Mouse (Mus musculus) hindbrain, embryonic 14.5 days (tissue): ENCODE measurements around the gene Col6a6. TPM values are rescaled to one million over a fixed set of nuclear protein-coding genes. Genes with fewer than 3 reads are reported as not detected.

Experiments
- ATAC-seq: fragments of 200-750 bp; cut with Nextera tagmentation; 2 replicates; pipeline ENCODE4 v1.8.0; 2017; ENCODE audit warnings: moderate number of reproducible peaks, mild to moderate bottlenecking, moderate TSS enrichment, moderate library complexity; ENCODE audit not compliant: low FRiP score
- DNase-seq: peaks from one replicate; pipeline ENCODE4 v3.0.0-alpha.2; 2015; ENCODE audit warnings: low spot score
- H3K27ac ChIP-seq: fragments of 300-500 bp; sonication (generic); 2 replicates; pipeline ENCODE4 v1.5.1; 2014; ENCODE audit warnings: mild to moderate bottlenecking, moderate library complexity
- H3K27me3 ChIP-seq: fragments of 300-500 bp; sonication (generic); 2 replicates; pipeline ENCODE4 v1.6.1; 2014; ENCODE audit warnings: mild to moderate bottlenecking, low read length, mixed read lengths; ENCODE audit not compliant: control insufficient read depth, insufficient read depth
- H3K36me3 ChIP-seq: fragments of 300-500 bp; sonication (generic); replicated peaks from 2 replicates; pipeline ENCODE4 v1.6.1; 2014; ENCODE audit not compliant: control insufficient read depth, insufficient read depth
- H3K4me1 ChIP-seq: fragments of 300-500 bp; sonication (generic); replicated peaks from 2 replicates; pipeline ENCODE4 v1.6.1; 2014; ENCODE audit warnings: antibody characterized with exemption, low read length, mixed read lengths; ENCODE audit not compliant: control insufficient read depth, insufficient read depth
- H3K4me2 ChIP-seq: fragments of 300-500 bp; sonication (generic); replicated peaks from 2 replicates; pipeline ENCODE4 v1.6.1; 2014; ENCODE audit warnings: mild to moderate bottlenecking, moderate library complexity
- H3K4me3 ChIP-seq: fragments of 300-500 bp; sonication (generic); replicated peaks from 2 replicates; pipeline ENCODE4 v1.5.1; 2014; ENCODE audit warnings: mild to moderate bottlenecking, low read length
- H3K9ac ChIP-seq: fragments of 300-500 bp; sonication (generic); 2 replicates; pipeline ENCODE4 v1.6.1; 2014
- H3K9me3 ChIP-seq: fragments of 300-500 bp; sonication (generic); 2 replicates; pipeline ENCODE4 v1.6.1; 2016; ENCODE audit warnings: low read length; ENCODE audit not compliant: control insufficient read depth
- WGBS: fragments of 180-500 bp; shearing (Covaris S2); extraction: QIAGEN DNeasy Blood & Tissue Kit; methylation state at CpG from one replicate; pipeline ENCODE4 v1.1.7; 2014; 5-methylcytosine and 5-hydroxymethylcytosine counted together
- polyA plus RNA-seq: library from polyadenylated mRNA; unstranded; fragments of >200 nt; fragmentation: Nextera tagmentation; extraction: Ambion mirVana; gene quantifications from 2 replicates; pipeline ENCODE4 v1.2.1, GENCODE M21; 2014

Col6a6 gene
- polyA plus RNA-seq, 1 experiment from 2014 or later: 0.11 TPM

DNA sequence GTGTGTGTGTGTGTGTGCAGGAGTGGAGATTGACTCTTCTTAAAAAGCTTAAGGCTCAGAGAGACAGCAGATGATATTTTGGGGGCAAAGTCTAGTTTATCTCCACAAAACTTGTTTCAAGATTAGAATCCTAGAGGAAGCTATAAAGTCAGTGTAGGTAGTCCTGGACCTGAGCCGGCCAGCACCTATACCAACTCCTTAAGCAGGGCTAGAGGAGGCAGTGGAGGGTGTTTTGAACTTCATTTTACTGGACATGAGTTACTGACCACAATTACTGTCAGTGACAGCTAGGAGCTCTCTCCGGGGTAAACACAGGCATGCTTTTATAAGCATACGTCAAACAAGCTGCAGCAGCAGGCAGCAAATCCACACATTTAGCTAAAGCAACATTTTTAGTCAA is 39.8 kb downstream of the Col6a6 start:
- Histone ChIP-seq H3K4me1 (no peaks in the 10 kb centered on the region), H3K27me3 (no peaks in the 10 kb centered on the region; the same call in 1 of the 2 replicates), H3K4me3 (no peak overlapping the region), H3K27ac (no peak overlapping the region), H3K36me3 (no peaks in the 10 kb centered on the region), H3K9me3 (no peaks in the 10 kb centered on the region), H3K9ac (no peak overlapping the region), H3K4me2 (no peak overlapping the region)
- DNase-seq (no peak), ATAC-seq (no peak)
- WGBS: 76% methylated on average over 3 of the region's 3 CpGs

- no peak for ATAC-seq
- Histone ChIP-seq H3K36me3 (no peaks in the 10 kb centered on the region), H3K9ac (no peak overlapping the region), H3K4me1 (no peaks in the 10 kb centered on the region), H3K4me3 (no peak overlapping the region), H3K4me2 (no peak overlapping the region), H3K27me3 (no peaks in the 10 kb centered on the region; the same call in 1 of the 2 replicates), H3K27ac (no peak overlapping the region), H3K9me3 (no peaks in the 10 kb centered on the region)
- WGBS: 88% methylated on average over 11 of the region's 11 CpGs
- no peak for DNase-seq
Observed at GRCm38 (mm10) chr9:105787800-105788199, 40.2 kb downstream of the Col6a6 start.

DNA sequence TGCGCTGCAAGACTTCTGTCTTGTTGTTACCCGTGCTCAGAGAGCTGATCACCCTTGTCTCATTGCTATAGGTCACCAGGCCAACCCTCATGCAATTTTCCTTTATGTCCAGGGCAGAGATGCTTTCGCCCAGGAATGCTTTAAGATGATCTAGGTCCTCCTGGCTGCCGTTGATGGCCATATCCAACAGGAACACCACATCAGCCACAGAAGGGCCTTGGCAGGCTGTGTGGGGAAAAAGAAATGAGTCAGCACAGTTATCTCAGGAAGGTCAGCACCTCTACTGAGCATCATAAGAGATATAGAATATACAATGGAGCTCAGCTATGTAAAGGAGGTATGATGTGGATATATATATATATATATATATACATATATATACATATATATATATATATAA is 43.9 kb downstream of the Col6a6 start:
- Histone ChIP-seq H3K27me3 (no peaks in the 10 kb centered on the region), H3K4me2 (no peak overlapping the region), H3K4me1 (no peaks in the 10 kb centered on the region), H3K4me3 (no peak overlapping the region), H3K9ac (no peak overlapping the region), H3K9me3 (no peaks in the 10 kb centered on the region), H3K27ac (no peak overlapping the region), H3K36me3 (no peaks in the 10 kb centered on the region)
- 91% methylated on average over 4 of the region's 4 CpGs for WGBS
- no peak for ATAC-seq
- no peak for DNase-seq

GRCm38 (mm10) chr9:105780696-105781095 is 47.3 kb downstream of the Col6a6 start:
- Histone ChIP-seq H3K4me3 (no peak overlapping the region), H3K36me3 (no peaks in the 10 kb centered on the region), H3K27ac (no peak overlapping the region), H3K4me1 (no peaks in the 10 kb centered on the region), H3K27me3 (no peaks in the 10 kb centered on the region), H3K4me2 (no peak overlapping the region), H3K9me3 (no peaks in the 10 kb centered on the region), H3K9ac (no peak overlapping the region)
- no peak for ATAC-seq
- DNase-seq: no peak
- 93% methylated on average over 15 of the region's 15 CpGs for WGBS

GRCm38 (mm10) chr9:105778741-105779140 is 49.2 kb downstream of the Col6a6 start:
- H3K4me1 ChIP-seq: peaks cover 9% of the 10 kb centered on the region; the same call in 1 of the 2 replicates
- no peaks in the 10 kb centered on the region for H3K27me3 ChIP-seq
- DNase-seq: no peak
- H3K9ac ChIP-seq: no peak overlapping the region
- WGBS: 91% methylated on average over 6 of the region's 6 CpGs
- H3K4me3 ChIP-seq: no peak overlapping the region
- H3K27ac ChIP-seq: no peak overlapping the region
- no peak overlapping the region for H3K4me2 ChIP-seq
- H3K9me3 ChIP-seq: no peaks in the 10 kb centered on the region
- H3K36me3 ChIP-seq: no peaks in the 10 kb centered on the region
- ATAC-seq: no peak

- Histone ChIP-seq H3K9me3 (no peaks in the 10 kb centered on the region), H3K27ac (no peak overlapping the region), H3K27me3 (no peaks in the 10 kb centered on the region), H3K4me3 (no peak overlapping the region), H3K4me1 (peaks cover 19% of the 10 kb centered on the region; the same call in 1 of the 2 replicates), H3K4me2 (no peak overlapping the region), H3K9ac (no peak overlapping the region), H3K36me3 (no peaks in the 10 kb centered on the region)
- 78% methylated on average over 7 of the region's 7 CpGs for WGBS
- DNase-seq: no peak
- ATAC-seq: no peak
Observed at GRCm38 (mm10) chr9:105774878-105775277, 53.1 kb downstream of the Col6a6 start.

- no peak for DNase-seq
- Histone ChIP-seq H3K4me3 (no peak overlapping the region), H3K4me2 (no peak overlapping the region), H3K27ac (no peak overlapping the region), H3K36me3 (no peaks in the 10 kb centered on the region), H3K27me3 (no peaks in the 10 kb centered on the region), H3K9ac (no peak overlapping the region), H3K4me1 (peaks cover 19% of the 10 kb centered on the region; the same call in 1 of the 2 replicates), H3K9me3 (no peaks in the 10 kb centered on the region)
- ATAC-seq: no peak
- WGBS: 92% methylated on average over 19 of the region's 19 CpGs
Observed at GRCm38 (mm10) chr9:105774321-105774720, 53.6 kb downstream of the Col6a6 start.

DNA sequence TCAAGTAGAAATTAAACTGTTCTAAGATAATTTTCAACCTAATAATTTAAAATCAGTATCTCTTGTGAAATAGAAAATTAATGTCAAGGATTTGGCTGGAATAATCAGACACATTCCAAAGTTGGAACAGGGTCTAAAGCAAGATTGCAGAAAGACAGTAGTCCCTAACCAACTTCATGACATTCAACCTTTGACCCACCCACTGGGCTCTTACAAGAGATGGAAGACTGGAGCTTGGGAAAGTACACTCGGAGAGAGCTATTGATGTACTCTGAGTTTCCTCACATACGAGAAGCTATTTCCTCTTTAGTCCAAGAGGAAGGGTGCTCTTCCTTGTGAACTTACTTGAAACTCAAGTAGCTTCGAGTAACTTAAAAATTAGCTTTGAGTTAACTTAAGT is 56.6 kb downstream of the Col6a6 start:
- Histone ChIP-seq H3K36me3 (no peaks in the 10 kb centered on the region), H3K27ac (no peak overlapping the region), H3K9me3 (no peaks in the 10 kb centered on the region), H3K9ac (no peak overlapping the region), H3K27me3 (no peaks in the 10 kb centered on the region), H3K4me3 (no peak overlapping the region), H3K4me1 (peaks cover 19% of the 10 kb centered on the region; the same call in 1 of the 2 replicates), H3K4me2 (no peak overlapping the region)
- DNase-seq (no peak), ATAC-seq (no peak)
- WGBS: 76% methylated on average over 3 of the region's 3 CpGs

- Histone ChIP-seq H3K4me3 (no peak overlapping the region), H3K27ac (no peak overlapping the region), H3K9me3 (no peaks in the 10 kb centered on the region), H3K9ac (no peak overlapping the region), H3K36me3 (no peaks in the 10 kb centered on the region), H3K27me3 (no peaks in the 10 kb centered on the region), H3K4me1 (peaks cover 19% of the 10 kb centered on the region; the same call in 1 of the 2 replicates), H3K4me2 (no peak overlapping the region)
- 61% methylated on average over 7 of the region's 7 CpGs for WGBS
- DNase-seq: no peak
- ATAC-seq: no peak
Observed at GRCm38 (mm10) chr9:105770690-105771089, 57.3 kb downstream of the Col6a6 start.

GRCm38 (mm10) chr9:105765891-105766290 is 62.1 kb downstream of the Col6a6 start:
- no peaks in the 10 kb centered on the region for H3K9me3 ChIP-seq
- WGBS: 72% methylated on average over 2 of the region's 2 CpGs

More at GRCm38 (mm10) chr9:105765891-105766290, 62.1 kb downstream of the Col6a6 start:
- ATAC-seq (no peak), DNase-seq (no peak)
- H3K36me3 ChIP-seq: no peaks in the 10 kb centered on the region
- no peak overlapping the region for H3K27ac ChIP-seq
- H3K4me1 ChIP-seq: 0 out of 2 replicates have a peak, but pooled peaks cover 7% of the 10 kb centered on the region
- H3K9ac ChIP-seq: no peak overlapping the region
- H3K4me2 ChIP-seq: no peak overlapping the region
- no peaks in the 10 kb centered on the region for H3K27me3 ChIP-seq
- H3K4me3 ChIP-seq: no peak overlapping the region
